In genomic region chr2:148030991-148031675, GRCm38 (mm10) we compare ENCODE assay signal across 18 mouse cellular contexts. TPM values are rescaled to one million over a fixed set of nuclear protein-coding genes. Genes with fewer than 3 reads are reported as not detected.
DNase-seq lines count a peak whose midpoint lies in the region; ATAC-seq and TF ChIP-seq lines count a peak whose summit lies in the region.
"Had no signal": no experiment of that assay in that cellular context is flagged by ENCODE, and none has a peak within 500 bp of the region (broad histone marks: within the 10 kb centered on the region; RNA-seq: fewer than 3 reads in every experiment).

No protein-coding gene starts in this region.

- H3K36me3 ChIP-seq in intestine, embryonic 14.5 days (ENCODE audit: control insufficient read depth, insufficient read depth, low read length) = no peaks in the 10 kb centered on the region
- no peaks in the 10 kb centered on the region for H3K36me3 ChIP-seq in intestine, postnatal 0 days (ENCODE audit: control insufficient read depth, insufficient read depth)
- no peaks in the 10 kb centered on the region for H3K36me3 ChIP-seq in midbrain, embryonic 10.5 days
- H3K36me3 ChIP-seq in midbrain, embryonic 15.5 days (replicated peaks) = no peaks in the 10 kb centered on the region
- H3K36me3 ChIP-seq in embryonic facial prominence, embryonic 10.5 days (replicated peaks) = no peaks in the 10 kb centered on the region
- H3K36me3 ChIP-seq in liver, embryonic 14.5 days (replicated peaks; ENCODE audit: control insufficient read depth, insufficient read depth, low read depth) = no peaks in the 10 kb centered on the region
- H3K36me3 ChIP-seq: heart, embryonic 10.5 days; hindbrain, embryonic 15.5 days; limb, embryonic 12.5 days had no signal

- H3K4me2 ChIP-seq in intestine, embryonic 14.5 days (ENCODE audit: low read length) = no peak overlapping the region
- H3K4me2 ChIP-seq in intestine, postnatal 0 days (replicated peaks; ENCODE audit: low read depth) = no peak overlapping the region
- H3K4me2 ChIP-seq in midbrain, embryonic 15.5 days = no peak overlapping the region
- peak overlapping the region; percentile 36 for H3K4me2 ChIP-seq in liver, embryonic 14.5 days (ENCODE audit: low read depth)
- H3K4me2 ChIP-seq: forebrain, embryonic 13.5 days; hindbrain, embryonic 15.5 days; limb, embryonic 12.5 days had no signal

- peaks cover 97% of the 10 kb centered on the region for H3K27me3 ChIP-seq in intestine, embryonic 14.5 days (replicated peaks; ENCODE audit: control insufficient read depth, insufficient read depth, low read length)
- peaks cover 78% of the 10 kb centered on the region for H3K27me3 ChIP-seq in intestine, postnatal 0 days (replicated peaks; ENCODE audit: control insufficient read depth, insufficient read depth, low read length)
- H3K27me3 ChIP-seq in midbrain, embryonic 10.5 days (ENCODE audit: low read depth, poor library complexity, severe bottlenecking) = peaks cover 99% of the 10 kb centered on the region
- peaks cover 90% of the 10 kb centered on the region for H3K27me3 ChIP-seq in midbrain, embryonic 15.5 days (replicated peaks)
- H3K27me3 ChIP-seq in embryonic facial prominence, embryonic 10.5 days (replicated peaks; ENCODE audit: low read depth, poor library complexity, severe bottlenecking) = peaks cover 98% of the 10 kb centered on the region
- peaks cover 32% of the 10 kb centered on the region for H3K27me3 ChIP-seq in liver, embryonic 14.5 days (ENCODE audit: control insufficient read depth, insufficient read depth, low read length)

- H3K9me3 ChIP-seq in intestine, embryonic 14.5 days (ENCODE audit: control insufficient read depth, low read length) = no peaks in the 10 kb centered on the region
- no peaks in the 10 kb centered on the region for H3K9me3 ChIP-seq in intestine, postnatal 0 days (ENCODE audit: control insufficient read depth)
- no peaks in the 10 kb centered on the region for H3K9me3 ChIP-seq in midbrain, embryonic 10.5 days (replicated peaks)
- no peaks in the 10 kb centered on the region for H3K9me3 ChIP-seq in midbrain, embryonic 15.5 days
- H3K9me3 ChIP-seq in embryonic facial prominence, embryonic 10.5 days = no peaks in the 10 kb centered on the region
- no peaks in the 10 kb centered on the region for H3K9me3 ChIP-seq in liver, embryonic 14.5 days (ENCODE audit: control insufficient read depth, low read length)
- H3K9me3 ChIP-seq: forebrain, embryonic 13.5 days; heart, embryonic 10.5 days; hindbrain, embryonic 15.5 days; limb, embryonic 12.5 days had no signal

- no peaks in the 10 kb centered on the region for H3K4me1 ChIP-seq in intestine, embryonic 14.5 days (replicated peaks; ENCODE audit: control insufficient read depth, insufficient read depth, low read length)
- H3K4me1 ChIP-seq in intestine, postnatal 0 days (replicated peaks; ENCODE audit: control insufficient read depth, insufficient read depth, low read length) = no peaks in the 10 kb centered on the region
- H3K4me1 ChIP-seq in midbrain, embryonic 10.5 days = peaks cover 45% of the 10 kb centered on the region
- H3K4me1 ChIP-seq in midbrain, embryonic 15.5 days = no peaks in the 10 kb centered on the region
- H3K4me1 ChIP-seq in embryonic facial prominence, embryonic 10.5 days = peaks cover 5% of the 10 kb centered on the region; the same call in 1 of the 2 replicates
- no peaks in the 10 kb centered on the region for H3K4me1 ChIP-seq in liver, embryonic 14.5 days (replicated peaks; ENCODE audit: control insufficient read depth in 2 of 2, insufficient read depth in 2 of 2, low read length in 1 of 2)
- H3K4me1 ChIP-seq: forebrain, embryonic 13.5 days; hindbrain, embryonic 15.5 days; limb, embryonic 12.5 days had no signal

- TF ChIP-seq EP300 in liver, embryonic 14.5 days (IDR thresholded peaks at IDR 0.05; ENCODE audit: low read depth) = no peak

- TF ChIP-seq CTCF in intestine, postnatal 0 days (IDR thresholded peaks at IDR 0.05; ENCODE audit: low read depth) = no peak
- TF ChIP-seq CTCF in liver, embryonic 14.5 days (IDR thresholded peaks at IDR 0.05; ENCODE audit: low read depth) = no peak

- H3K9ac ChIP-seq in intestine, embryonic 14.5 days (ENCODE audit: low read length) = no peak overlapping the region
- no peak overlapping the region for H3K9ac ChIP-seq in intestine, postnatal 0 days (ENCODE audit: low read depth, low read length)
- no peak overlapping the region for H3K9ac ChIP-seq in midbrain, embryonic 15.5 days
- no peak overlapping the region for H3K9ac ChIP-seq in liver, embryonic 14.5 days (replicated peaks)
- H3K9ac ChIP-seq: forebrain, embryonic 13.5 days; hindbrain, embryonic 15.5 days; limb, embryonic 12.5 days had no signal

- no peak for ATAC-seq in intestine, embryonic 14.5 days (replicated peaks; ENCODE audit: low FRiP score, low TSS enrichment, low read depth)
- no peak for ATAC-seq in intestine, postnatal 0 days
- ATAC-seq in midbrain, embryonic 15.5 days (replicated peaks) = no peak
- ATAC-seq in liver, embryonic 14.5 days (ENCODE audit: insufficient read depth) = no peak

- no peak overlapping the region for H3K27ac ChIP-seq in intestine, embryonic 14.5 days (ENCODE audit: low read depth)
- no peak overlapping the region for H3K27ac ChIP-seq in intestine, postnatal 0 days (ENCODE audit: low read depth, low read length)
- peak overlapping the region; percentile 77 for H3K27ac ChIP-seq in midbrain, embryonic 10.5 days (replicated peaks)
- H3K27ac ChIP-seq in midbrain, embryonic 15.5 days = no peak overlapping the region
- no peak overlapping the region for H3K27ac ChIP-seq in embryonic facial prominence, embryonic 10.5 days (replicated peaks)
- no peak overlapping the region for H3K27ac ChIP-seq in liver, embryonic 14.5 days
- H3K27ac ChIP-seq: forebrain, embryonic 13.5 days; heart, embryonic 10.5 days; hindbrain, embryonic 15.5 days; limb, embryonic 12.5 days had no signal

- DNase-seq in intestine, embryonic 14.5 days (ENCODE audit: low spot score) = peak; percentile 52
- peak; percentile 16 for DNase-seq in midbrain, embryonic 10.5 days (ENCODE audit: low spot score)
- peak; percentile 18 for DNase-seq in embryonic facial prominence, embryonic 10.5 days (ENCODE audit: low spot score)
- no peak for DNase-seq in liver, embryonic 14.5 days (ENCODE audit: low read depth in 3 of 3, low spot score in 3 of 3)
- no peak for DNase-seq in right cerebral cortex, postnatal 10 days (ENCODE audit: low spot score in 2 of 2)
- DNase-seq: cerebellum, adult 9-10 months; gastrocnemius, postnatal 25 days; heart, postnatal 10 days; kidney, adult 9 months; kidney, postnatal 36 days; thymus, adult 2 months had no signal

- H3K4me3 ChIP-seq in intestine, embryonic 14.5 days (ENCODE audit: low read depth, low read length) = no peak overlapping the region
- H3K4me3 ChIP-seq in intestine, postnatal 0 days (ENCODE audit: low read depth, low read length) = no peak overlapping the region
- H3K4me3 ChIP-seq in midbrain, embryonic 10.5 days = peak overlapping the region; percentile 35
- H3K4me3 ChIP-seq in midbrain, embryonic 15.5 days = no peak overlapping the region
- no peak overlapping the region for H3K4me3 ChIP-seq in embryonic facial prominence, embryonic 10.5 days
- H3K4me3 ChIP-seq in liver, embryonic 14.5 days (ENCODE audit: insufficient read depth in 1 of 2, low read depth in 2 of 2, low read length in 2 of 2) = no peak overlapping the region
- H3K4me3 ChIP-seq: forebrain, embryonic 13.5 days; hindbrain, embryonic 15.5 days; limb, embryonic 12.5 days had no signal

- WGBS in intestine, embryonic 14.5 days = 22% methylated on average over 6 of the region's 6 CpGs
- WGBS in intestine, postnatal 0 days = 53% methylated on average over 6 of the region's 6 CpGs
- 2% methylated on average over 6 of the region's 6 CpGs for WGBS in midbrain, embryonic 10.5 days
- WGBS in midbrain, embryonic 15.5 days = 3% methylated on average over 6 of the region's 6 CpGs
- 4% methylated on average over 6 of the region's 6 CpGs for WGBS in embryonic facial prominence, embryonic 10.5 days
- WGBS in liver, embryonic 14.5 days (ENCODE audit: insufficient replicate concordance) = 12% methylated on average over 6 of the region's 6 CpGs

RNA-seq across cellular contexts. Expression of gene Foxa2, which starts 15.6 kb away (rescaled TPM):
- polyA plus RNA-seq in intestine, embryonic 14.5 days (2014; fragmentation: Nextera tagmentation; extraction: Ambion mirVana) = 2.6 and 6.5 TPM in 2 replicates
- polyA plus RNA-seq in intestine, postnatal 0 days (2015; fragmentation: Nextera tagmentation; extraction: Ambion mirVana) = 0.94 and 1.5 TPM in 2 replicates
- polyA plus RNA-seq in midbrain, embryonic 10.5 days (2016; fragmentation: Nextera tagmentation; extraction: Ambion mirVana) = 10.4 and 12.1 TPM in 2 replicates
- polyA plus RNA-seq in midbrain, embryonic 15.5 days (2015; fragmentation: Nextera tagmentation; extraction: Ambion mirVana) = 5.2 and 6.1 TPM in 2 replicates
- polyA plus RNA-seq in embryonic facial prominence, embryonic 10.5 days (2016; fragmentation: Nextera tagmentation; extraction: Ambion mirVana) = 1.8 and 2.4 TPM in 2 replicates
- polyA plus RNA-seq in liver, embryonic 14.5 days (2012; rRNA removed) = 3.2 and 3.9 TPM in 2 replicates
- polyA plus RNA-seq in liver, embryonic 14.5 days (2014; fragmentation: Nextera tagmentation; extraction: Ambion mirVana) = 2.8 and 3.9 TPM in 2 replicates
- polyA plus RNA-seq: cortical plate, adult 2 months; limb, embryonic 12.5 days had no signal

Comparison
In these comparisons a context has a peak if more than half of its experiments do, and no peak if none do; other contexts are left out.
1. DNase-seq: peak in intestine, embryonic 14.5 days (single experiment), midbrain, embryonic 10.5 days (single experiment) and embryonic facial prominence, embryonic 10.5 days (single experiment); none in liver, embryonic 14.5 days (0 of 3) and right cerebral cortex, postnatal 10 days (0 of 2).